Mouse (Mus musculus) ES-E14 (cell line): ENCODE results near the gene P2rx1. TPM values are rescaled to one million over a fixed set of nuclear protein-coding genes. Genes with fewer than 3 reads are reported as not detected.

Experiments
- DNase-seq: peaks from one replicate; pipeline ENCODE4 v3.0.0-alpha.2; 2013; ENCODE audit warnings: low read depth, low spot score
- H3K27ac ChIP-seq: 2 replicates; pipeline ENCODE4 v1.5.1; 2012; ENCODE audit warnings: low read depth, mild to moderate bottlenecking, low read length, moderate library complexity, mixed read lengths; ENCODE audit not compliant: poor library complexity, insufficient read depth, severe bottlenecking
- H3K36me3 ChIP-seq: 2 replicates; pipeline ENCODE4 v1.6.1; 2012; ENCODE audit warnings: mild to moderate bottlenecking, low read length, moderate library complexity, mixed read lengths; ENCODE audit not compliant: control insufficient read depth, poor library complexity, insufficient read depth, severe bottlenecking
- H3K4me1 ChIP-seq, 2 experiments: fragments of 150-350 bp in 1 of 2; sonication (generic) in 1 of 2; 2 replicates each; pipeline ENCODE4 v1.6.1; 2012; ENCODE audit warnings: low read length in 2 of 2, mild to moderate bottlenecking in 1 of 2, mixed read lengths in 1 of 2; ENCODE audit not compliant: control insufficient read depth in 2 of 2, insufficient read depth in 2 of 2, poor library complexity in 1 of 2
- H3K4me3 ChIP-seq, 2 experiments: fragments of 150-350 bp in 1 of 2; sonication (generic) in 1 of 2; 2 replicates each; pipeline ENCODE4 v1.5.1; 2012; ENCODE audit warnings: low read length in 2 of 2, low read depth in 1 of 2, mild to moderate bottlenecking in 1 of 2, mixed read lengths in 1 of 2; ENCODE audit not compliant: insufficient read depth in 1 of 2, poor library complexity in 1 of 2, severe bottlenecking in 1 of 2
- H3K9ac ChIP-seq: 2 replicates; pipeline ENCODE4 v1.6.1; 2012; ENCODE audit warnings: low read depth, mild to moderate bottlenecking, low read length, mixed read lengths; ENCODE audit not compliant: poor library complexity, insufficient read depth, severe bottlenecking
- H3K9me3 ChIP-seq: fragments of 150-350 bp; sonication (generic); 2 replicates; pipeline ENCODE4 v1.6.1; 2012; ENCODE audit warnings: low read depth, mild to moderate bottlenecking, low read length; ENCODE audit not compliant: control insufficient read depth, insufficient read depth
- CHD2 ChIP-seq: IDR thresholded peaks from 2 replicates; pipeline ENCODE4 v1.6.1; 2014; ENCODE audit warnings: mild to moderate bottlenecking, low read depth, low read length, inconsistent platforms
- HCFC1 ChIP-seq: IDR thresholded peaks from 2 replicates; pipeline ENCODE4 v1.6.1; 2012; ENCODE audit warnings: low read length, inconsistent platforms, borderline replicate concordance; ENCODE audit not compliant: insufficient read depth
- MAFK ChIP-seq: IDR thresholded peaks from 2 replicates; pipeline ENCODE4 v1.6.1; 2014; ENCODE audit warnings: mild to moderate bottlenecking, low read depth, low read length, inconsistent platforms; ENCODE audit not compliant: insufficient read depth
- ZC3H11A ChIP-seq: IDR thresholded peaks from 2 replicates; pipeline ENCODE4 v1.6.1; 2012; ENCODE audit warnings: low read depth, mild to moderate bottlenecking, inconsistent platforms, low read length, borderline replicate concordance
- ZNF384 ChIP-seq: IDR thresholded peaks from 2 replicates; pipeline ENCODE4 v1.6.1; 2012; ENCODE audit warnings: low read depth, low read length, inconsistent platforms
- in situ Hi-C, 2 experiments: fragments of 600-800 bp; cut with MboI; formaldehyde crosslinking; loops; one replicate each; pipeline ENCODE4 v1.15.1; 2025; ENCODE audit warnings: low sequenced_read_pairs in 2 of 2, inconsistent platforms in 1 of 2; ENCODE audit not compliant: unreplicated experiment in 2 of 2
- total RNA-seq: library from RNA; depleted of rRNA; stranded (reverse); fragments of 300-350 nt; gene quantifications from 2 replicates; pipeline ENCODE4 v1.2.3, GENCODE M21; 2012

The P2rx1 gene
- total RNA-seq, 1 experiment: 0.36 TPM

DNA sequence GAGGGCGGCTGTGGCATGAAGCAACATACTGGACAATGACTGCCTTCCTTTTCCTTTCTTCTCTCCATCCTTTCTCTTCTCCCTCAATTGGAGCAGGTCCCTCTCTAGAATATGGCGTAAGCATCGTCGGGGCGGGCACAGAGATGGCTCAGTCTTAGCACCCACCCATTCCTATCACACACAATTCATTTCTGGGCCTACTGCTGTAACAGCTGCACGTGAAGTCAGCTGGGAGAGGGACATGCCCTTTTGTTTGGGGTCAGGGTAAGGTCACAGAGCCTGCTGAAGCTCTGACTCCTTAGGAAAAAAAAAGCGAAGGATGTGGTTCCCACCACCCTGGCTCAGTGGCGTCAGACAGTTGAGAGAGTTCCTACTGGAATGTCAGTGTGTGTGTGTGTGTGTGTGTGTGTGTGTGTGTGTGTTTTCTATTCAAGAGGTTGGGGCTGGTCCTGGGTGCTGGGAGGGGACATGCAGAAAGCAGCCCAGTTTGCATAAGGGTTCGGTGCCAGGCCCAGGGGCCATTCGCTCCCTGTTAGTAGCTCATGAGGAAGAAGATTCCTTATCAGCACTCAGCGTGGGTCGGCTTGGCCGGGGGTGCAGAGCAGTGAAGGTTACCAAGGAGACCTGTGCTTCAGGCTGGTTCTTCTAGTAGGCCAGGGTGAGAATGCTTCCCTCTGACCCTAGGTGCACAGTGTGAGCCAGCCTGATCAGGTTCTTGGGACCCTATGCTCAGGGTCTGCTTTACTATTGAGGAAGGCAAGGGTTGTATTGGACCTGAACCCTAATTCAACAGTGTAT, 1.2 kb upstream of the P2rx1 start:
- no peak for DNase-seq
- in situ Hi-C loops: no loop called here
- H3K4me1 ChIP-seq: peaks cover 0 to 5% of the 10 kb centered on the region in 2 experiments; a peak in 1 of 4 replicates
- H3K4me3 ChIP-seq: no peak overlapping the region
- H3K36me3 ChIP-seq: no peaks in the 10 kb centered on the region
- no peak overlapping the region for H3K27ac ChIP-seq
- no peak overlapping the region; the same call in 1 of the 2 replicates for H3K9ac ChIP-seq
- no peak for TF ChIP-seq ZC3H11A
- no peak for TF ChIP-seq HCFC1
- TF ChIP-seq ZNF384: no peak
- no peak for TF ChIP-seq CHD2
- TF ChIP-seq MAFK: no peak
- H3K9me3 ChIP-seq: no peaks in the 10 kb centered on the region

DNA sequence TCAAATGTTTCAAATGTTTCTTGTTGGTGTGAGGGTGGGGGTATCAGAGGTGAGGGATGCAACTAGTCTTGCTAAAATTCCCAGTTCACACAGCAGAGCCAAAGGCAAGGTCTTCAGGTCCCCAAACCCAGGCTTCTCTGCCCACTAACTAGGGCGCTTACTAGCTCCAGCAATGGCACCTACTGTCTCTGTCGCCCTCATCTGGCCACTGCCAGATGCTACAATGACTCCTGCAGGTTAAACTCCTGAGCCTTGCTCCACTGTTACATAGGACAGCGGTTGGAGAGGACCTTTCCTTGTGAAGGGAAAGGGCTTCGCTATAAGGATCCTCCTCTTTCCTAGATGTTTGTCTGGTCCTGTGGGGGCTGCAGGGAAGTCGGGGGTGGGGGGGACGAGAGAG, 2.1 kb downstream of the P2rx1 start:
- H3K4me3 ChIP-seq: no peak overlapping the region
- H3K9ac ChIP-seq: no peak overlapping the region
- TF ChIP-seq CHD2 (no peak), ZC3H11A (peak; percentile 96)
- H3K27ac ChIP-seq: no peak overlapping the region
- H3K36me3 ChIP-seq: no peaks in the 10 kb centered on the region
- in situ Hi-C loops: no loop called here
- H3K4me1 ChIP-seq: peaks cover 0 to 5% of the 10 kb centered on the region in 2 experiments; a peak in 1 of 4 replicates
- DNase-seq: peak; percentile 51
- no peaks in the 10 kb centered on the region for H3K9me3 ChIP-seq

GRCm38 (mm10) chr11:73006377-73006776, 7.5 kb downstream of the P2rx1 start:
- H3K4me1 ChIP-seq: no peaks in the 10 kb centered on the region
- TF ChIP-seq ZC3H11A: peak; percentile 72
- 0 out of 2 replicates have a peak, but pooled peaks have one; percentile 23 for TF ChIP-seq HCFC1
- TF ChIP-seq CHD2: no peak
- no peak for TF ChIP-seq ZNF384
- no peak for TF ChIP-seq MAFK
- peak; percentile 75 for DNase-seq
- no peaks in the 10 kb centered on the region for H3K36me3 ChIP-seq
- H3K4me3 ChIP-seq: no peak overlapping the region
- no peaks in the 10 kb centered on the region for H3K9me3 ChIP-seq
- in situ Hi-C loops: no loop called here
- H3K27ac ChIP-seq: no peak overlapping the region
- no peak overlapping the region for H3K9ac ChIP-seq

DNA sequence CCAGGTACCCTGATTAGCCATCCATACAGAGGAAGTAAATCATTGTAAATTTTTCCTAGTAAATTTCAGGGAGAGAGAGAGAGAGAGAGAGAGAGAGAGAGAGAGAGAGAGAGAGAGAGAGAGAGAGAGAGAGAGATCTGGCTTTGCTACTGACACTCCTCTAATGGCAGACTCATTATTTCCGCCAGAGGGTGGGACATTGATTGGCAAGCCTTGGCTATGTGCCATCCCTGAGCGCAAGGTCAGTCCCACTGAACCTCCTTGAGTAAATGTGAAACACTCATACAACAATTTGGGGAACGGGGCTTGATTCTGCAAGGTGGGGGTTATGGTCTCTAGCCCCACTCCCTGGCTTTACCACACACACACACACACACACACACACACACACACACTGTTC, 8.2 kb downstream of the P2rx1 start:
- no peak for TF ChIP-seq HCFC1
- no peak for TF ChIP-seq ZC3H11A
- TF ChIP-seq ZNF384: no peak
- no peak for TF ChIP-seq MAFK
- no peak for TF ChIP-seq CHD2
- in situ Hi-C loops: no loop called here
- no peaks in the 10 kb centered on the region for H3K9me3 ChIP-seq
- no peak for DNase-seq
- H3K36me3 ChIP-seq: no peaks in the 10 kb centered on the region
- H3K9ac ChIP-seq: no peak overlapping the region
- H3K4me1 ChIP-seq: no peaks in the 10 kb centered on the region
- H3K4me3 ChIP-seq: no peak overlapping the region
- H3K27ac ChIP-seq: no peak overlapping the region
